In genomic region chr3:78812425-78812824, GRCm38 (mm10) we compare ENCODE assay signal across 21 mouse cellular contexts.
"Had no signal": no experiment of that assay in that cellular context is flagged by ENCODE, and none has a peak within 500 bp of the region (broad histone marks: within the 10 kb centered on the region; RNA-seq: fewer than 3 reads in every experiment).

No protein-coding gene starts in this region.

- H3K9me3 ChIP-seq: lung, embryonic 15.5 days; megakaryocyte, embryonic 14.5 days; midbrain, embryonic 12.5 days; neural tube, embryonic 13.5 days; neural tube, embryonic 15.5 days had no signal

- H3K4me3 ChIP-seq: lung, embryonic 15.5 days; megakaryocyte, embryonic 14.5 days; midbrain, embryonic 12.5 days; myocyte; neural tube, embryonic 13.5 days; neural tube, embryonic 15.5 days had no signal

- DNase-seq: lung, adult 2 months; lung, postnatal 14 days; lung, postnatal 36 days; midbrain, embryonic 14.5 days; retina, postnatal 1 day; right cerebral cortex, adult 18-20 months; right cerebral cortex, postnatal 25 days; right cerebral cortex, postnatal 4 days; spleen, adult 18-20 months; thymus, adult 18-20 months; thymus, postnatal 14 days; thymus, postnatal 36 days had no signal

- H3K36me3 ChIP-seq: lung, embryonic 15.5 days; midbrain, embryonic 12.5 days; neural tube, embryonic 13.5 days; neural tube, embryonic 15.5 days had no signal

- H3K4me2 ChIP-seq: lung, embryonic 15.5 days; midbrain, embryonic 12.5 days; neural tube, embryonic 13.5 days; neural tube, embryonic 15.5 days had no signal

- H3K9ac ChIP-seq: lung, embryonic 15.5 days; midbrain, embryonic 12.5 days; neural tube, embryonic 13.5 days; neural tube, embryonic 15.5 days had no signal

- H3K27ac ChIP-seq: lung, embryonic 15.5 days; macrophage; midbrain, embryonic 12.5 days; neural tube, embryonic 13.5 days; neural tube, embryonic 15.5 days had no signal

- H3K27me3 ChIP-seq: lung, embryonic 15.5 days; megakaryocyte, embryonic 14.5 days; midbrain, embryonic 12.5 days; neural tube, embryonic 13.5 days; neural tube, embryonic 15.5 days had no signal

- ATAC-seq: lung, postnatal 0 days; midbrain, embryonic 16.5 days had no signal

- H3K4me1 ChIP-seq: lung, embryonic 15.5 days; megakaryocyte, embryonic 14.5 days; midbrain, embryonic 12.5 days; neural tube, embryonic 13.5 days; neural tube, embryonic 15.5 days had no signal
